Mouse (Mus musculus): ENCODE results near the gene Wwox. TPM values are rescaled to one million over a fixed set of nuclear protein-coding genes. Genes with fewer than 3 reads are reported as not detected.

Wwox gene
- polyA plus RNA-seq, 1 experiment from 2014 or later, result 10.9 TPM

DNA sequence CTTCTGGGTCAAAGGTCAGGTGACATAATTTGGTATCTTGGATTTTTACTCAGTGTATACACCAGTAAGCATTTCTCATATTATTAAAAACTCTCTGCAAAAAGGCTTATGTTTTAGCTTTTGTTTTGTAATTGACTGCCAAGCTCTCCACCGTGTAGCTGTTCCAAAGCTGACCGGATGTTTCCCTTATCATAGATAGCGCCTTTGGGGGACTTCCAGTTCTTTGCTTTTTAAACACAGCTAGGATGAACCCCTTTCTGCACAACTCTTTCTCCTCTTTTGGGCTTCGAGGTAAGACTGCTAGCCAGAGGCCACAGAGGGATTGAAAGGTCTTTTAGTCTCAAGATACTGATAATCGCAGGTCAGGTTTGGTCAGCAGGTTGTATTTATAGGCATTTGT, 883.0 kb downstream of the Wwox start:
- H3K4me3 ChIP-seq (ENCODE audit: low read length), result no peak overlapping the region
- ATAC-seq, result no peak
- H3K4me2 ChIP-seq (ENCODE audit: low read depth, low read length), result no peak overlapping the region
- H3K36me3 ChIP-seq (ENCODE audit: control insufficient read depth, insufficient read depth, low read length), result no peaks in the 10 kb centered on the region
- no peaks in the 10 kb centered on the region for H3K4me1 ChIP-seq (ENCODE audit: control insufficient read depth, insufficient read depth, low read length)
- no peak overlapping the region for H3K9ac ChIP-seq (ENCODE audit: low read depth, low read length)
- WGBS, result 74% methylated on average over 5 of the region's 5 CpGs
- no peaks in the 10 kb centered on the region for H3K9me3 ChIP-seq (ENCODE audit: control insufficient read depth, low read length)
- no peak overlapping the region for H3K27ac ChIP-seq (ENCODE audit: low read length)
- no peaks in the 10 kb centered on the region for H3K27me3 ChIP-seq (replicated peaks; ENCODE audit: control insufficient read depth, insufficient read depth, low read length)

DNA sequence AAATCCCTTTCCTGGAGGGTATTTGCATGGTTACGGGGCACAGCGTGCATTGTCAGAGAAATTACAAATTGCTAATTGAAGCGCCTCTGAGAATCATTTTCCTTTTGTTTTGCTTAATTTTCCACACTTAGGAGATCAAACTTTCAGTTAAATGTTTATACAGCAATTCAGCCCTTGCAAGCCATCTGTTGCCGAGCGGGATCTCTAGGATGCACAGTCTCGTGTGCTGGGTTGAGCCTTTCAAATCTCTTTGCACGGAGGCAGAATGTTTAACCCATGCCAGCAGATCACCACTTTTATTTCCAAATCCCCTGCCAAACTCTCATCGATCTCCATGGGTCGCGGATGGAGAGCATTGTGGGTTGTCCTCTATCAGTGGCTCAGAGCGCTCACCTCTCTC, 891.2 kb downstream of the Wwox start:
- no peak for ATAC-seq
- H3K4me3 ChIP-seq (ENCODE audit: low read length), result no peak overlapping the region

DNA sequence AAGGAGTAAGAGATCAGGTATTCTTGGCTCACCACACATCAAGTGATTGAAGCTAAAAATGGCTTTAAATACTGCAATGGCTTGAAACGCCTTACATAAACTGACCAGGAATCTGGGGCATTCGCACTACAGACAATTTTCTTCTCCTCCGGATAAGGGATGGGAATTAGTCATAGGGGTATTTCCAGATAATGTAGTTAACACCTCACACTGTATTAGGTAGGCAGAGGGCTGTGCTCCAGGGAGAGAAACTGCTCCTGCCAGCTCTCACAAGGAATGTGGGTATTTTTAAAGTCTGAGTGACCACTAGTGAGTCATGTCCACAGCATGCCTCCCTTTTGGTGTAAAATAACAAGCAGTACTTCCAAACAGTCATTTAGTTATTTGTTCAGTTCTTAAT, 894.5 kb downstream of the Wwox start:
- 84% methylated on average over 3 of the region's 3 CpGs for WGBS
- Histone ChIP-seq H3K4me2 (ENCODE audit: low read depth, low read length) (no peak overlapping the region), H3K4me3 (ENCODE audit: low read length) (no peak overlapping the region), H3K9me3 (ENCODE audit: control insufficient read depth, low read length) (no peaks in the 10 kb centered on the region), H3K9ac (ENCODE audit: low read depth, low read length) (no peak overlapping the region), H3K36me3 (ENCODE audit: control insufficient read depth, insufficient read depth, low read length) (no peaks in the 10 kb centered on the region), H3K27ac (ENCODE audit: low read length) (no peak overlapping the region), H3K27me3 (replicated peaks; ENCODE audit: control insufficient read depth, insufficient read depth, low read length) (no peaks in the 10 kb centered on the region), H3K4me1 (ENCODE audit: control insufficient read depth, insufficient read depth, low read length) (0 out of 2 replicates have a peak, but pooled peaks cover 3% of the 10 kb centered on the region)
- no peak for ATAC-seq

More for the DNA sequence above, 891.2 kb downstream of the Wwox start:
- no peak overlapping the region for H3K27ac ChIP-seq (ENCODE audit: low read length)
- no peak overlapping the region for H3K4me2 ChIP-seq (ENCODE audit: low read depth, low read length)
- 0 out of 2 replicates have a peak, but pooled peaks cover 3% of the 10 kb centered on the region for H3K4me1 ChIP-seq (ENCODE audit: control insufficient read depth, insufficient read depth, low read length)
- no peaks in the 10 kb centered on the region for H3K36me3 ChIP-seq (ENCODE audit: control insufficient read depth, insufficient read depth, low read length)
- 66% methylated on average over 11 of the region's 11 CpGs for WGBS
- H3K27me3 ChIP-seq (replicated peaks; ENCODE audit: control insufficient read depth, insufficient read depth, low read length), result no peaks in the 10 kb centered on the region
- no peaks in the 10 kb centered on the region for H3K9me3 ChIP-seq (ENCODE audit: control insufficient read depth, low read length)
- H3K9ac ChIP-seq (ENCODE audit: low read depth, low read length), result no peak overlapping the region

DNA sequence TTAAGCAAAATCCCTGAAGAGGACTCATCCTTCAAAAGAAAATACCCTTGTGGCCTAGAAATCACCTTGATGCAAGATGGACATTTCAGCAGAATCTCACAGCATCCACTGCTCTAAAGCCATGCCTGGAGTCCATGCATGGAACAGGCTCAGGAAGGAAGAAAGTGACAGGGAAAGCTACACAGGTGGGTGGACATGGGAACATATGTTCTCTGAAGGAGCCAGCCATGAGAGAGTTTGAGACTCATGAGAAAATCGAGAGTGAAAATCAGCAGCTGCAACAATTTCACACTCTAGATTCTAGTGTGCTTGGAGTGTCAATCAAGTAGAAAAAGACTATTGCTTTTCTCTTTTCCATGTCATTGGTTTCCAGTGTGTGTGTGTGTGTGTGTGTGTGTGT, 896.9 kb downstream of the Wwox start:
- WGBS, result 83% methylated on average over 1 of the region's 1 CpGs

DNA sequence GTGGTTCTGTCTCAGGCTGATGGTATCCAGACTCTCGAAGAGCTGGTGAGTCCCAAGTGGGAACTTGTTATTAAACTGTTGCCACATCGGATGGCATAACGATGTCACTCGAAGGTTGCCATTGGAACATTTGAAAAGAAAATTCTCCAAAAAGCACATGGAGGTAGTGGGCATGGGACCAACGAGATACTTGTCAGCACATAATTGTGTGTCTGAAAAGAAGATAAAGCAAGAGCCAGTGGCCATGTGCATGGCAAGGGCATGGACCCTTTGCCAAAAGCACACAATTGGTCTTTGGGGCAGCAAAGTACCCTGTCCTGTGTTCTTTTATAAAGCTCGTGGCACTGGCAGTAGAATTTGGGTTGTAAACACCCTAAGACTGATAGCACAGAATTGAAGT, 909.2 kb downstream of the Wwox start:
- Histone ChIP-seq H3K27me3 (replicated peaks; ENCODE audit: control insufficient read depth, insufficient read depth, low read length) (no peaks in the 10 kb centered on the region), H3K4me2 (ENCODE audit: low read depth, low read length) (no peak overlapping the region), H3K36me3 (ENCODE audit: control insufficient read depth, insufficient read depth, low read length) (no peaks in the 10 kb centered on the region), H3K9ac (ENCODE audit: low read depth, low read length) (no peak overlapping the region), H3K4me1 (ENCODE audit: control insufficient read depth, insufficient read depth, low read length) (no peaks in the 10 kb centered on the region), H3K4me3 (ENCODE audit: low read length) (no peak overlapping the region), H3K27ac (ENCODE audit: low read length) (no peak overlapping the region), H3K9me3 (ENCODE audit: control insufficient read depth, low read length) (no peaks in the 10 kb centered on the region)
- WGBS, result 64% methylated on average over 6 of the region's 6 CpGs
- ATAC-seq, result no peak

More for the DNA sequence above, 896.9 kb downstream of the Wwox start:
- Histone ChIP-seq H3K9ac (ENCODE audit: low read depth, low read length) (no peak overlapping the region), H3K4me2 (ENCODE audit: low read depth, low read length) (no peak overlapping the region), H3K36me3 (ENCODE audit: control insufficient read depth, insufficient read depth, low read length) (no peaks in the 10 kb centered on the region), H3K27me3 (replicated peaks; ENCODE audit: control insufficient read depth, insufficient read depth, low read length) (no peaks in the 10 kb centered on the region), H3K4me1 (ENCODE audit: control insufficient read depth, insufficient read depth, low read length) (no peaks in the 10 kb centered on the region), H3K9me3 (ENCODE audit: control insufficient read depth, low read length) (no peaks in the 10 kb centered on the region), H3K4me3 (ENCODE audit: low read length) (no peak overlapping the region), H3K27ac (ENCODE audit: low read length) (no peak overlapping the region)
- ATAC-seq, result no peak

DNA sequence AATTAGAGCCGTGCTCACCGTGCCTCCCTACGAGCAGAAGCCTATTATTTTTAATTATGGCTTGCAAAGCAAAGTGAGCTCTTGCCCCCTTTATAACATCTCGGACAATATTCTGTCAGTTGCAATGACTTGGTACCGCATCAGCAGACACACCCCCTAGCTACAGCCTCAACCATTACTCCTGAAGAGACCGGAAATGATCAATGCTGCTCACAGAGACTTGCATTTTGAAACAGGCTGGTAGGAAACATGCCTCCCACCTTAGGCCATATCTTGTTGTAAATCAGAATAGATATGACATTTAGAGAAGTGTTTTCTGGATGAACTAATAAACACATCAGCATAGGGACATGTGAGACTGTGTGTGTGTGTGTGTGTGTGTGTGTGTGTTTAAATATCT, 911.3 kb downstream of the Wwox start:
- Histone ChIP-seq H3K4me1 (ENCODE audit: control insufficient read depth, insufficient read depth, low read length) (no peaks in the 10 kb centered on the region), H3K27me3 (replicated peaks; ENCODE audit: control insufficient read depth, insufficient read depth, low read length) (no peaks in the 10 kb centered on the region), H3K9ac (ENCODE audit: low read depth, low read length) (no peak overlapping the region), H3K36me3 (ENCODE audit: control insufficient read depth, insufficient read depth, low read length) (no peaks in the 10 kb centered on the region), H3K27ac (ENCODE audit: low read length) (no peak overlapping the region), H3K9me3 (ENCODE audit: control insufficient read depth, low read length) (no peaks in the 10 kb centered on the region), H3K4me3 (ENCODE audit: low read length) (no peak overlapping the region), H3K4me2 (ENCODE audit: low read depth, low read length) (no peak overlapping the region)
- no peak for ATAC-seq
- 82% methylated on average over 6 of the region's 6 CpGs for WGBS

DNA sequence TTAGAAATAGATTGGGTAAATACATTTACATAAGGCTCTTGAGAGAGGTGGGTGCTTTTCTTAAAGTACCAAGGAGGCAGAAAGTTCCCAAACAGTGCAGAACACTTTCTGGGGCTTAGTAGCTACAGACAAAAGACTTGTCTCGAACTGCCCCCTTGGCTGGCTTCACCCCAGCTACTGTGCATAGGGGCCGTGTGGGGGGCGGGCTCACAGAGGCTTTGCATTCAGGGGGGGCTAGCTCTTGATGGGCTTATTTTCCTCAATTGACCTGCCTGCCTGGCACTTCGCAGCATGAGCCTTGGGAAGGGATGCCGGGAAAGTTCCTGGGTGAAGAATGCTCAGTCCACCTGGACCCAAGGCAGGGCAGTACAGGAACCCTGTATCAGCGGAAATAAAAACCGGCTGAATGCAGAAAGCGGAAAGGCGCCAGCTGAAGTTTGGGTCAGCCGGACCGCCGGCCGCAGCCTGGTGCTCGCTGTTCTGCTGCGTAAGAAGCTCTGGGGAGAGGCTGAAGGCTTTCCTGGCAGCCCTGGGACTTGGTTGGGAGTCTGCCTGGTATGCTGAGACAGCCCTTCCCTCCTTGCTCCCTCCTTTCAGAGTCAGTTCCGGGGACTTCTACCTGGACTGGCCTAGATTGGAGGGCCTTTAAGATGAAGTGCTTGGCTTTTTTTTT, 918.3 kb downstream of the Wwox start:
- no peak overlapping the region for H3K9ac ChIP-seq (ENCODE audit: low read depth, low read length)
- no peaks in the 10 kb centered on the region for H3K9me3 ChIP-seq (ENCODE audit: control insufficient read depth, low read length)
- H3K36me3 ChIP-seq (ENCODE audit: control insufficient read depth, insufficient read depth, low read length), result no peaks in the 10 kb centered on the region
- WGBS, result 61% methylated on average over 16 of the region's 16 CpGs
- ATAC-seq, result no peak
- H3K4me1 ChIP-seq (ENCODE audit: control insufficient read depth, insufficient read depth, low read length), result 0 out of 2 replicates have a peak, but pooled peaks cover 2% of the 10 kb centered on the region
- no peaks in the 10 kb centered on the region for H3K27me3 ChIP-seq (replicated peaks; ENCODE audit: control insufficient read depth, insufficient read depth, low read length)
- no peak overlapping the region for H3K4me3 ChIP-seq (ENCODE audit: low read length)
- H3K4me2 ChIP-seq (ENCODE audit: low read depth, low read length), result no peak overlapping the region
- H3K27ac ChIP-seq (ENCODE audit: low read length), result no peak overlapping the region

DNA sequence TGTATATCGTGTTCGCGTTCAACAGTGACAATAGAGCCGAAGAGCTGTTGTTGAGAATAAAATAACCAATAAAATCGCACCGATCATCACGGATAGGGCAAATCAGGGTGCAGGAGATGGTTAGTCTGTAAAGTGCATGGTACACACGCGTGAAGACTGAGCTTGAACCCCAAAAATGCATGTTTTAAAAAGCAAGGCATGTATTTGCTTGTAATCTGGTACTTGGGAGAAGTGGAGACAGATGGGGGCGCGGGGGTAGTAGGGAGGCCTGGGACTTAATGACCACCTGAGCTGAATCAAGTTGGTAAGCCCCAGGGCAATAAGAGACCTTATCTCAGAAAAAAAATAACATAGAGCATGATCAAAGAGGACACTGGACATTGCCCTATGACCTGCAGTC, 919.0 kb downstream of the Wwox start:
- ATAC-seq, result no peak
- 92% methylated on average over 11 of the region's 11 CpGs for WGBS

DNA sequence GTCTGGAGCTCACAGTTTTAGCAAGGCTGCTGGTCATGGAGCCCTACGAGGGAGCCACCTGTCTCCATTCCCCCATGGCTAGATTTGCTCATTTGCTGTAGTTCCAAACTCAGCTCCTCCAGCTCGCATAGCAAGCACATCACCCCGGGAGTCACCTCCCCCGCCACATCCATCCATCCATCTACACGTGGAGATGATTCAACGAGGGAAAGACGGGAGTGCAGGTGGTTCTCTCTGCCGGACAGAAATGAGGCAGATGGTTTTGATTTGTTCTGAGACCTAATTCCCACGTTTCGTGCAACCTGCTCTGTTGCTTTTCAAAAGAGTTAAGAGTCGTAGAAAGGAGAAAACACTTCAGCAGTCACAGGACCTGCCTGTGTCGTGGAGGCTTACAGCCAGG, 920.2 kb downstream of the Wwox start:
- Histone ChIP-seq H3K4me2 (ENCODE audit: low read depth, low read length) (no peak overlapping the region), H3K27ac (ENCODE audit: low read length) (no peak overlapping the region), H3K9me3 (ENCODE audit: control insufficient read depth, low read length) (no peaks in the 10 kb centered on the region), H3K9ac (ENCODE audit: low read depth, low read length) (no peak overlapping the region), H3K27me3 (replicated peaks; ENCODE audit: control insufficient read depth, insufficient read depth, low read length) (no peaks in the 10 kb centered on the region), H3K36me3 (ENCODE audit: control insufficient read depth, insufficient read depth, low read length) (no peaks in the 10 kb centered on the region), H3K4me1 (ENCODE audit: control insufficient read depth, insufficient read depth, low read length) (0 out of 2 replicates have a peak, but pooled peaks cover 2% of the 10 kb centered on the region), H3K4me3 (ENCODE audit: low read length) (no peak overlapping the region)
- WGBS, result 64% methylated on average over 12 of the region's 12 CpGs
- no peak for ATAC-seq

More for the DNA sequence above, 919.0 kb downstream of the Wwox start:
- Histone ChIP-seq H3K36me3 (ENCODE audit: control insufficient read depth, insufficient read depth, low read length) (no peaks in the 10 kb centered on the region), H3K9me3 (ENCODE audit: control insufficient read depth, low read length) (no peaks in the 10 kb centered on the region), H3K9ac (ENCODE audit: low read depth, low read length) (no peak overlapping the region), H3K4me1 (ENCODE audit: control insufficient read depth, insufficient read depth, low read length) (0 out of 2 replicates have a peak, but pooled peaks cover 2% of the 10 kb centered on the region), H3K27me3 (replicated peaks; ENCODE audit: control insufficient read depth, insufficient read depth, low read length) (no peaks in the 10 kb centered on the region), H3K27ac (ENCODE audit: low read length) (no peak overlapping the region), H3K4me2 (ENCODE audit: low read depth, low read length) (no peak overlapping the region), H3K4me3 (ENCODE audit: low read length) (no peak overlapping the region)

DNA sequence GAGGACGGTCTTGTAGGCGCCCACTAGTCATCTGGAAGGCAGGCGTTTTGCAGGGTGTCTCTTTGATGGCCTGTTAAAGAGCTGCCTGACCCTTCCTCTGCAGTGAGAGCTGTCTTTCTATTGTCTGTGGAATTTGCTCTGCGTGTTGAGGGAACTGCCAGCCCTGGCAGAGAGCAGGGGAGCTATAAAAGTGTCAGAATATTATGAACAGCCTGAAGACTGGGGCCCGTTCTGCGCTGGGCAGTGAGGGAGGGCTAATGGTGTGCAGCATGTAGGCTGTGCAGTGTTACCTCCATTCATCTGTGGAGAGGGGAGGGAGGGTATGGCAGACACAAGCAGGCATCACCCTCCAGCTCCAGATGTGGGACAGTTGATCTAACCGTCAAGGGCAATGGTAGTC, 923.1 kb downstream of the Wwox start:
- H3K4me2 ChIP-seq (ENCODE audit: low read depth, low read length), result no peak overlapping the region
- no peaks in the 10 kb centered on the region for H3K36me3 ChIP-seq (ENCODE audit: control insufficient read depth, insufficient read depth, low read length)
- H3K4me1 ChIP-seq (ENCODE audit: control insufficient read depth, insufficient read depth, low read length), result 0 out of 2 replicates have a peak, but pooled peaks cover 2% of the 10 kb centered on the region
- no peaks in the 10 kb centered on the region for H3K9me3 ChIP-seq (ENCODE audit: control insufficient read depth, low read length)
- H3K27me3 ChIP-seq (replicated peaks; ENCODE audit: control insufficient read depth, insufficient read depth, low read length), result no peaks in the 10 kb centered on the region
- WGBS, result 23% methylated on average over 7 of the region's 7 CpGs
- no peak overlapping the region for H3K27ac ChIP-seq (ENCODE audit: low read length)
- no peak overlapping the region for H3K4me3 ChIP-seq (ENCODE audit: low read length)
- H3K9ac ChIP-seq (ENCODE audit: low read depth, low read length), result no peak overlapping the region
- peak; percentile 72 for ATAC-seq

Measured in intestine, embryonic 16.5 days (tissue).